ENCODE assay signal across 27 mouse cellular contexts in genomic region chr16:72841066-72841465, GRCm38 (mm10).
DNase-seq lines count a peak whose midpoint lies in the region; ATAC-seq lines count a peak whose summit lies in the region.
"Had no signal": no experiment of that assay in that cellular context is flagged by ENCODE, and none has a peak within 500 bp of the region (broad histone marks: within the 10 kb centered on the region; RNA-seq: fewer than 3 reads in every experiment).

No protein-coding gene starts in this region.

- no peak overlapping the region for H3K4me3 ChIP-seq in kidney, embryonic 15.5 days (replicated peaks)
- H3K4me3 ChIP-seq: embryonic facial prominence, embryonic 13.5 days; forebrain, embryonic 10.5 days; forebrain, embryonic 15.5 days; gastrocnemius, adult 2 months; intestine, embryonic 15.5 days; left cerebral cortex, adult 2 months; limb, embryonic 13.5 days; lung, embryonic 15.5 days; midbrain, embryonic 10.5 days; midbrain, embryonic 15.5 days had no signal

- H3K4me2 ChIP-seq in kidney, embryonic 15.5 days, result 0 out of 2 replicates have a peak overlapping the region, but pooled peaks have one; percentile 1
- H3K4me2 ChIP-seq: embryonic facial prominence, embryonic 13.5 days; forebrain, embryonic 15.5 days; heart, embryonic 11.5 days; intestine, embryonic 15.5 days; limb, embryonic 13.5 days; liver, embryonic 11.5 days; lung, embryonic 15.5 days; midbrain, embryonic 15.5 days had no signal

- DNase-seq in kidney, postnatal 36 days, result no peak
- DNase-seq in cerebellum, adult 18-20 months, result peak; percentile 38 to 40
- peak; percentile 28 for DNase-seq in cerebellum, adult 8-10 months
- DNase-seq in cerebellum, postnatal 25 days, result peak; percentile 33 to 39
- no peak for DNase-seq in layer of hippocampus, postnatal 36 days
- no peak for DNase-seq in embryo, embryonic 10 days (ENCODE audit: low spot score)
- DNase-seq: adrenal gland, postnatal 25 days; B cell, adult 2 months; gastrocnemius, adult 2 months; gastrocnemius, postnatal 36 days; heart, adult 18-20 months; heart, postnatal 4 days; kidney, adult 8-10 months; kidney, postnatal 14 days had no signal

- no peaks in the 10 kb centered on the region for H3K27me3 ChIP-seq in kidney, embryonic 15.5 days
- H3K27me3 ChIP-seq: embryonic facial prominence, embryonic 13.5 days; forebrain, embryonic 15.5 days; intestine, embryonic 15.5 days; limb, embryonic 13.5 days; lung, embryonic 15.5 days; midbrain, embryonic 15.5 days had no signal

- WGBS in kidney, embryonic 15.5 days, result 31% methylated on average over 9 of the region's 9 CpGs

- no peaks in the 10 kb centered on the region for H3K36me3 ChIP-seq in kidney, embryonic 15.5 days
- H3K36me3 ChIP-seq: embryonic facial prominence, embryonic 13.5 days; forebrain, embryonic 10.5 days; forebrain, embryonic 15.5 days; intestine, embryonic 15.5 days; limb, embryonic 13.5 days; lung, embryonic 15.5 days; midbrain, embryonic 10.5 days; midbrain, embryonic 15.5 days had no signal

- no peak for ATAC-seq in kidney, embryonic 15.5 days (replicated peaks; ENCODE audit: low FRiP score)
- ATAC-seq: forebrain, embryonic 15.5 days; hindbrain, embryonic 16.5 days; intestine, embryonic 15.5 days; midbrain, embryonic 15.5 days had no signal

- H3K9ac ChIP-seq in kidney, embryonic 15.5 days, result no peak overlapping the region
- H3K9ac ChIP-seq: embryonic facial prominence, embryonic 13.5 days; forebrain, embryonic 15.5 days; intestine, embryonic 15.5 days; limb, embryonic 13.5 days; lung, embryonic 15.5 days; midbrain, embryonic 15.5 days had no signal

- H3K27ac ChIP-seq in kidney, embryonic 15.5 days, result no peak overlapping the region
- H3K27ac ChIP-seq: embryonic facial prominence, embryonic 13.5 days; forebrain, embryonic 10.5 days; forebrain, embryonic 15.5 days; gastrocnemius, adult 2 months; intestine, embryonic 15.5 days; left cerebral cortex, adult 2 months; limb, embryonic 13.5 days; lung, embryonic 15.5 days; midbrain, embryonic 10.5 days; midbrain, embryonic 15.5 days had no signal

- H3K4me1 ChIP-seq in kidney, embryonic 15.5 days, result peaks cover 5% of the 10 kb centered on the region; the same call in 1 of the 2 replicates
- H3K4me1 ChIP-seq: forebrain, embryonic 15.5 days; intestine, embryonic 15.5 days; lung, embryonic 15.5 days; midbrain, embryonic 15.5 days had no signal

- H3K9me3 ChIP-seq in kidney, embryonic 15.5 days (replicated peaks), result no peaks in the 10 kb centered on the region
- H3K9me3 ChIP-seq: embryonic facial prominence, embryonic 13.5 days; forebrain, embryonic 10.5 days; forebrain, embryonic 15.5 days; intestine, embryonic 15.5 days; limb, embryonic 13.5 days; lung, embryonic 15.5 days; midbrain, embryonic 10.5 days; midbrain, embryonic 15.5 days had no signal

Comparison
In these comparisons a context has a peak if more than half of its experiments do, and no peak if none do; other contexts are left out.
1. DNase-seq: peak in cerebellum, adult 18-20 months (2 of 2), cerebellum, adult 8-10 months (single experiment) and cerebellum, postnatal 25 days (2 of 2); none in kidney, postnatal 36 days (0 of 2), layer of hippocampus, postnatal 36 days (0 of 2) and embryo, embryonic 10 days (single experiment).